Mouse (Mus musculus) E14TG2a.4 (cell line): ENCODE data around the gene Vmn1r235.
"Not testable (repeated sequence)": the region's sequence is repeated elsewhere in the genome, so short reads cannot be mapped to it uniquely, and the experiment has no call there.

Experiments used
- H3K27me3 ChIP-seq: 2 replicates; pipeline ENCODE4 v1.6.1; 2014; ENCODE audit warnings: low read length, control low read depth; ENCODE audit not compliant: insufficient read depth
- H3K36me3 ChIP-seq: 2 replicates; pipeline ENCODE4 v1.6.1; 2014; ENCODE audit warnings: low read length, control low read depth; ENCODE audit not compliant: insufficient read depth
- H3K4me1 ChIP-seq: replicated peaks from 2 replicates; pipeline ENCODE4 v1.6.1; 2014; ENCODE audit warnings: low read depth, low read length, control low read depth
- H3K4me3 ChIP-seq: replicated peaks from 2 replicates; pipeline ENCODE4 v1.5.1; 2014; ENCODE audit warnings: mild to moderate bottlenecking, low read length
- H3K9me3 ChIP-seq: 2 replicates; pipeline ENCODE4 v1.6.1; 2014; ENCODE audit warnings: low read length, control low read depth
- CTCF ChIP-seq: conservative IDR thresholded peaks from 2 replicates; pipeline ENCODE4 v1.5.1; 2014; ENCODE audit warnings: low read length
- NANOG ChIP-seq: IDR thresholded peaks from 2 replicates; pipeline ENCODE4 v1.6.1; 2014; ENCODE audit warnings: borderline replicate concordance, low read length, mixed read lengths
- POU5F1 ChIP-seq: IDR thresholded peaks from 2 replicates; pipeline ENCODE4 v1.6.1; 2014; ENCODE audit warnings: low read length, borderline replicate concordance

Vmn1r235 gene

DNA sequence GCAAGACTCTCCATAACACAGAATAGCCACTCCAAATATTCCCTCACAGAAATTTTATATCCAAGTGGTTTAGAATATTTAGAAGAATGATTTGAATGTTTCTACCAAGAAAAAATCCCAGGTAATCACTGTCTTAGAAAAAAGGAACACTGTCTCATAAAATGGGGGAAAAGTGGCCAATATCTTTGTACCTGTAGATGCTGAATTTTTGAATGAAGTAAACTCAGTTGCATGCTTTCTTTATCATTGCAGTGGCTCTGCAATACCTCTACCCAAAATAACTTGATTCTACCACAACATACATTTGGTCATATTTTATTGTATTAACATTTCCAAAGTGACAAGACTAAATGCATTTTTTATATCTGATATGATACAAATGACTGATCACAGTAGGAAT lies at the start of gene Vmn1r235:
Gene Vmn1r235, plus strand, starts transcription at position 301 of the 400 bp plus-strand sequence.
- TF ChIP-seq CTCF (no peak), NANOG (no peak), POU5F1 (no peak)
- no peaks in the 10 kb centered on the region for H3K27me3 ChIP-seq
- H3K4me1 ChIP-seq, result no peaks in the 10 kb centered on the region
- H3K4me3 ChIP-seq, result no peak within 1 kb of the TSS
- H3K9me3 ChIP-seq, result peaks cover 17% of the 10 kb centered on the region
- H3K36me3 ChIP-seq, result no peaks in the 10 kb centered on the region

GRCm38 (mm10) chr17:21211081-21211480 lies 45.1 kb upstream of the Vmn1r235 start:
- H3K27me3 ChIP-seq, H3K4me1 ChIP-seq, H3K4me3 ChIP-seq, H3K36me3 ChIP-seq, H3K9me3 ChIP-seq: not testable (repeated sequence)

DNA sequence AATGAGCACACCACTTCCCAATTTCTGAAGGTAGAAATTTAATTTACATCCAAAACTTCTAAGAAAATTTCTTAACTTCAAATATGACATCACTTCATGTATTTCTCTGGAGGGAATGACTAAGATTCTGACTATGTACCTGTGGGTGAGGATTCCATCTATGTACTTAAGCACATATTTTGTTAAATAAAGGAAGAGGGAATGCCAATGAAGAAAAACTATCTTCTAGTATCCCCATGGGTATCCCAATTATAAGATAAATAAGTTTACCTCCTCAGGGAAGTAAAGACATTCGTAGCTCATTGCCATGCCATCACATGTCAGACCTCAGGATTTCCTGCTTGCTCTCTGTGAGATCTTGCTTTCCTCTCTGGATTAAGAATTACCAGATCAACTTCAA lies 30.4 kb upstream of the Vmn1r235 start, which contains the start of gene Vmn1r234:
Gene Vmn1r234, plus strand, starts transcription at position 301 of the 400 bp plus-strand sequence.
- Histone ChIP-seq H3K36me3 (no peaks in the 10 kb centered on the region), H3K4me3 (no peak within 1 kb of the TSS), H3K4me1 (no peaks in the 10 kb centered on the region), H3K27me3 (no peaks in the 10 kb centered on the region), H3K9me3 (peaks cover 11% of the 10 kb centered on the region)
- TF ChIP-seq POU5F1 (no peak), NANOG (no peak), CTCF (no peak)

- no peaks in the 10 kb centered on the region for H3K4me1 ChIP-seq
- H3K4me3 ChIP-seq, result no peak overlapping the region
- no peak for TF ChIP-seq NANOG
- no peak for TF ChIP-seq POU5F1
- peak; percentile 64 for TF ChIP-seq CTCF
- no peaks in the 10 kb centered on the region for H3K27me3 ChIP-seq
- no peaks in the 10 kb centered on the region for H3K36me3 ChIP-seq
- peaks cover 13% of the 10 kb centered on the region for H3K9me3 ChIP-seq
Measured at GRCm38 (mm10) chr17:21231654-21232053, 24.6 kb upstream of the Vmn1r235 start.

DNA sequence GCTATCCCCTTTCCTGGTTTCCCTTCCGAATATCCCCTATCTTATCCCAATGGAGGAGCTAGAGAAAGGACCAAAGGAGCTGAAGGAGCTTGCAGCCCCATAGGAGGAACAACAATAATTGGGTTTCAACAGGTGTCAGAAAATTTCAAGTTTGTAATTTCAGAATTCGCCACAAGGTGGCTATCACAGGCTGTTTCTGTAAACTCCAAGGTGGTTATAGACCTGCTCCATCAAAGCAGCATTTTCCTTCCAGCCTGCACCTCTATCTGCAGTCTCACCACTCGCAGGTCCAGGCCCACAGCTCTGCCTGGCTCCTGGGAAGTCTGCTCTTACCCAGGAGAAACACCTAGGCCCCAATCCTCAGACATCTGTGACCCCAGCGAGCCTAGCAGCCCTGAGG lies 15.9 kb downstream of the Vmn1r235 start:
- no peaks in the 10 kb centered on the region for H3K4me1 ChIP-seq
- TF ChIP-seq POU5F1, result no peak
- TF ChIP-seq CTCF, result peak; percentile 55

DNA sequence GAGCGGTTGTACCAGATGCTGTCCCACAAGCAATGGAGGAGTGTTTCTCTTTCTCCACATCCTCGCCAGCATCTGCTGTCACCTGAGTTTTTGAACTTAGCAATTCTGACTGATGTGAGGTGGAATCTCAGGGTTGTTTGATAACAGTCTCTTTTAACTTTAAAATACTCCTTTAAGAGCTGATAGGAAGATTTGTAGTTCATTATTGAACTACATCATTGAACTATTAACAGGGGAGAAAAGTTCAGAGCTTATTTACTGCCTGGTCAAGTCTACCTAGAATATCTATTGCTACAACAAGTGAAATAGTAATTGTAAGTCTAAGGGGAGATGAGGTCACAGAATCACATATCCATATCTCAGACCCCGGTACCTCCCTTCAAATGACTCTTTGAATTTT lies 26.4 kb downstream of the Vmn1r235 start, which contains the start of gene Vmn1r236:
Gene Vmn1r236, plus strand, starts transcription at position 301 of the 400 bp plus-strand sequence.
- H3K4me1 ChIP-seq, result no peaks in the 10 kb centered on the region
- H3K27me3 ChIP-seq, result no peaks in the 10 kb centered on the region
- no peak within 1 kb of the TSS for H3K4me3 ChIP-seq
- TF ChIP-seq NANOG, result no peak
- TF ChIP-seq POU5F1, result no peak
- TF ChIP-seq CTCF, result no peak
- no peaks in the 10 kb centered on the region for H3K36me3 ChIP-seq
- no peaks in the 10 kb centered on the region for H3K9me3 ChIP-seq

More for the DNA sequence above, 15.9 kb downstream of the Vmn1r235 start:
- H3K4me3 ChIP-seq, result no peak overlapping the region
- H3K27me3 ChIP-seq, result no peaks in the 10 kb centered on the region; the same call in 1 of the 2 replicates
- H3K9me3 ChIP-seq, result peaks cover 9% of the 10 kb centered on the region; the same call in 1 of the 2 replicates
- no peaks in the 10 kb centered on the region for H3K36me3 ChIP-seq

DNA sequence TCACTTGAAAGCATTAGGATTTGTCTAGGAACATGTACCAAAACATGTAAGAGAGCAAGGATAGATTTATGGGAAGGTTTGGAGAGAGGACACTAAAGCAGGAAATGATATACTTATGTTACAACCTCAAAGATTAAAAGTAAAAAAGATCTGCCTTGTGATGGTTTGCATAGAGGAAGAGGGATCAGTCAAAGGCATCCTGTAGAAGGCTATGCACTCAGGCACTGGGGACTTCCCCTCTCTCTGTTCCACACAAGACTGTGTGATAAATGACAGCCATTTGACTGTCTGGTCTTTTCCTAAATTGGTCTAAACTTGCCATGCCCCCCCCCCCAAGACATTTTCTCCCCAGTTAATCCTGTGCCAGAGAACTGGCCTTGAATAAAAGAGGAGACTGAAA lies 28.2 kb downstream of the Vmn1r235 start:
- Histone ChIP-seq H3K4me1 (no peaks in the 10 kb centered on the region), H3K36me3 (no peaks in the 10 kb centered on the region), H3K4me3 (no peak overlapping the region), H3K27me3 (no peaks in the 10 kb centered on the region), H3K9me3 (no peaks in the 10 kb centered on the region)
- no peak for TF ChIP-seq CTCF
- TF ChIP-seq NANOG, result no peak
- no peak for TF ChIP-seq POU5F1

DNA sequence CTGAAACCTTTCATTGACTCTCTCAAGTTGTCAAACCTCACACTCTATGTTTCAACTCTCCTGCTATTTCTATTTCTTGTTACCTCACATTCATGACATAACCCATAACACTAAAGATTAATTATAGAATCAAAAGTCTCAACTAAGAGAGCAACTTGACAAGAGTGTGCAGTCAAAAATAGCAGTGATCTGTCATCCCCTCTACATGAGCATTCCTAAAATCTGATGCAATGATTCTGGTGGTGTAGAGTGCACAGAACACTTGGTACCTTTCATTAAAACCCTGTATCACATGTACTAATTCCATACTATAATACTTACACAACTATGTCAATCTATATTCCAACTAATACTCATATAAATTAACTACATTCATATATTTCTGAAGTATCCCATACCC lies 33.5 kb downstream of the Vmn1r235 start:
- peaks cover 6% of the 10 kb centered on the region for H3K9me3 ChIP-seq
- no peaks in the 10 kb centered on the region for H3K27me3 ChIP-seq
- no peak overlapping the region for H3K4me3 ChIP-seq
- no peaks in the 10 kb centered on the region for H3K4me1 ChIP-seq
- TF ChIP-seq NANOG, result no peak
- TF ChIP-seq POU5F1, result no peak
- no peak for TF ChIP-seq CTCF
- no peaks in the 10 kb centered on the region for H3K36me3 ChIP-seq

- Histone ChIP-seq H3K36me3 (no peaks in the 10 kb centered on the region), H3K9me3 (peaks cover 23% of the 10 kb centered on the region), H3K4me3 (no peak within 1 kb of the TSS), H3K27me3 (no peaks in the 10 kb centered on the region), H3K4me1 (no peaks in the 10 kb centered on the region)
- no peak for TF ChIP-seq POU5F1
- no peak for TF ChIP-seq NANOG
- no peak for TF ChIP-seq CTCF
Measured at GRCm38 (mm10) chr17:21311565-21311964, 55.4 kb downstream of the Vmn1r235 start, which contains the start of gene Vmn1r237. Gene Vmn1r237 (plus strand): TSS chr17:21311865.
